Mouse (Mus musculus) kidney, adult 2 months (tissue): ENCODE data around the gene Fbxl5.

Source experiments
- CTCF ChIP-seq: fragments of 200-500 bp; conservative IDR thresholded peaks from 2 replicates; pipeline ENCODE4 v1.5.1; 2011; ENCODE audit warnings: low read depth, mild to moderate bottlenecking, control low read depth, low read length, moderate library complexity, mixed read lengths; ENCODE audit not compliant: insufficient read depth, insufficient read length
- POLR2A ChIP-seq: fragments of 200-500 bp; IDR thresholded peaks from one replicate; pipeline ENCODE4 v1.6.1; 2011; ENCODE audit warnings: low read depth, low read length, control low read depth

DNA sequence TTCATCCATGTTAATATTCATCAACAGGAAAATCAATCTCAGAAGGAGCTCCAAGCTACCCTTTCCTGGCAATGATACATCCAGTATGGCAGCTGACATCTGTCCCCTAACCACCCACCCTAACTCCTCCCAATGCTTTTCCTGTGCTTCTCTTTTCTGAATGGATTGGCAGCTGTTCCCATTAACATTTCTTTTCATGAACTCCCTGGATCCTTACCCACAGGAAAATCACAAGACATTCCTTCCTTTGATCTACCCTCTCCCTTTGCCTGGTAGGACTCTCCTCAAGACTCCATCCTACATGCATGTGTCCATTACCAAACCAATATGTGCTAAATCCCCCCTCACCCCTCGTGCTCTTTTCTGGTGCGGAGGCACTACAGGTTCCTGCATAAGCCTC is 6.9 kb downstream of the Fbxl5 start:
- TF ChIP-seq POLR2A (no peak), CTCF (no peak)
